Mouse (Mus musculus): ENCODE measurements around the gene Cnot2.
"Not testable (repeated sequence)": the region's sequence is repeated elsewhere in the genome, so short reads cannot be mapped to it uniquely, and the experiment has no call there.

Gene Cnot2

DNA sequence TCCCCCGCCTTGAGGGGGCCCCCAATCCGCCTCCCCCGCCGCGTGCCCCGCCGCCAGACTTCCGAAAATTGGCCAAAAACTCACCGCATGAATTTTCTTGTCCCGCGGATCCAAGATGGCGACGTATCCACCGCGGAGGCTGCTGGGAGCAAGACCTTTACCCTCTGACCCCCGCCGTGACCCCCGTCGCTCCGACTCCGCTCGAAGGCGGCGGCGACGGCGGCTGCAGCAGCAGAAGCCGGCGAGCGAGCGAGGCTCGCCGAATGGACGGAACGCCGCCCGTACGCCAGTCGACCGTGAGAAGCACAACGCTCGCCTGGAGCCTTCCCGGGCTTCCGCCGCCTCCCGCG lies at the start of gene Cnot2:
Cnot2 (minus strand) TSS at position 143 of the 350 bp plus-strand sequence.
- in situ Hi-C loops (cut with MseI, MboI) = no loop called here

DNA sequence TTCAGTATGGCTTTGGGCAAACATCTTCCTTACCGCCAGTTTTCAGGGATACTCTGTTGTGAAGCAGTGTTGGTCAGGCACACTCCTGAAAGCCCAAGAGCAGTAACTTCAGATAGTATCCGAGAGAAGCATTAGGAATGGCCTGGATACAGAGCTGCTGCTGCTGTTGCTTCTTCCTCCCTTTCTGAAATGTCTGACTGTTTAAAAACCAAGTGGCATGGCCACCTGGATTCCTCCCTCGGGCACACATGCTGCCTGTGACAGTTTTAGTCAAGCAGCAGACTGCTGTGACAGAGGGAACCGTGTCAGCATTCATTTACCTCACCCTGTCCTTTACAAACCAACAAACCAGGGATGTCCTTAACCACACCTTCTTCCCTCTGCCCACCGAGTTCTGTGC lies 47.6 kb upstream of the Cnot2 start:
- in situ Hi-C loops (cut with MseI, MboI) = no loop called here

DNA sequence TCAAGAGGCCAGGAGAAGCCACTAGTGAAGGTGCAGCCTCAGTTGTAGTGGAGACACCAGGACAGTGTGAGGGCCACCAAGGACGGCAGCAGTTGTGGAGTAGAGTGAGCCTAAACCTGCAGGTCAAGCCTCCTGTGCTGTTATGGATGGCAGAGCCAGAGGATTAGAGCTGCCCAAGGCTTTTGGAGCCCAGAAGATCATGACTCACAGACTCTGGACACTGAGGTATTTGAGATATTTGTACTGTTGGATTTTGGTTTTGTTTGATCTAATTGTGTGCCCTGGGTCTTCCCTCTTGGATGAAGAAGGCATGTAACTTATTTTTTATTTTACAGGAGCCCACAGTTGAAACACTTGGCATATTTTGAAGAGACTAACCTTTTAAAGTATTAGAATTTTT lies 44.7 kb upstream of the Cnot2 start:
- in situ Hi-C loops (cut with MseI, MboI) = no loop called here

DNA sequence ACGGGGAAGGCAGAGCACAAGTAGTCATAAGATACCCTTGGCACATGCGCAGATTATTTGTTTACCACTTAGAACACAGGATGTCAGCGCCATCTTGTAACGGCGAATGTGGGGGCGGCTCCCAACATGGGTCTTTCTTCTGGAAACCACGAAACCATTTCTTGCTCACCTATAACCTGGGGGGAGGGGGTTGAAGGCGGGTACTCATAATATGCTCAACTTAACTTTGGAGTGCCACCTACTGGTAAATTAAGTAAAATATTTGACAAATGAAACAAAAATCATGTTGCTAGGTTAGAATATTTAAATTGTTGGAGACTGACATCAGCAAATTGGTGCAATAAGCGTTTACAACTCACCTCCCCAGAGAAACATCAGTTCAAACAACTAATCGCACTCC lies 31.9 kb upstream of the Cnot2 start:
- in situ Hi-C loops (cut with MseI, MboI) = not testable (repeated sequence)

DNA sequence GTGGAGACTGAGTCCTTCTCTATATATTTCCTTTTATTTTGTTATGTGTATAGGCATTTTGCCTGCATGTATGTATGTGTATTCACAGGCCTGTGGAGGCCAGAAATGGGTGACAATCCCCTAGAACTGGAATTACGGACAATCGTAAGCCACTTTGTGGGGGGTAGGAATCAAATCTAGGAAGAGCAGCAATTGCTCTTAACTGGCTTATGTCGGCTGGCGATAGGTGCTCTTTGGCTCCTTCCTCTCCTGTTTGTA lies 23.5 kb upstream of the Cnot2 start:
- in situ Hi-C loops (cut with MseI, MboI) = no loop called here

DNA sequence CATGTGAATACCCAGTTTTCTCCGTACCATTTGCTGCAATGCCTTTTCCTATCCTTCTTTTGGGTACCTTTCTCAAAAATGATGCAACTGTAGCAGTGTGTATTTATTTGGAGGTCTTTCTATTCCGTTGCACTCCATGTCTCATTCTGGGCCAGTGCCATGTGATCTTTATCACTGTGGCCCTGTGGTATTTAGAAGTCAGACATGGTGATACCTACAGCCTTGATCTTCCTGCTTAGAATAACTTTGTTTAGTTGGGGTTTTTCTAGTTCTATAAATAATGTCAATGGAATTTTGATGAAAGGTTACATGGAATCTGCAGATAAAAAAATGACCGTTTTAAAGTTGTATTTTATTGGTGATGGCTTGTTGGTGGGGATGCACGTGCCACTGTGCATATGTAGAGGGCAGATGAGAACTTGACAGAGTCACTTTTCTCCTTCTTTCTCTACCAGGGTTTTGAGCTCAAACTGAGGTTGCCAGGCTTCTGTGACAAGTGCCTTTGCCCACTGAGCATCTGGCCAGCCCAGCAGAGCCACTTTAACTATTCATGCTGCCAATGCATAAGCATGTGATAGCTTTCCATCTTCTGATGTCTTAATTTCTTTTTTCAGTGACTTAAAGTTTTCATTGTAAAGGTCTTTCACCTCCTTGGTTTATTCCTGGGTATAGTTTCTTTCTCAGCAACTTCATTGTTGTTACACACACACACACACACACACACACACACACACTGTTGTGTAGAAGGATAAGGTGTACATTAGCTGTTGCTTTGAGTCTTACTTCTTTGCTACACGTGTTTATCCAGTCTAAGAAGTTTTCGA lies 23.0 kb upstream of the Cnot2 start:
- in situ Hi-C loops (cut with MseI, MboI) = no loop called here

DNA sequence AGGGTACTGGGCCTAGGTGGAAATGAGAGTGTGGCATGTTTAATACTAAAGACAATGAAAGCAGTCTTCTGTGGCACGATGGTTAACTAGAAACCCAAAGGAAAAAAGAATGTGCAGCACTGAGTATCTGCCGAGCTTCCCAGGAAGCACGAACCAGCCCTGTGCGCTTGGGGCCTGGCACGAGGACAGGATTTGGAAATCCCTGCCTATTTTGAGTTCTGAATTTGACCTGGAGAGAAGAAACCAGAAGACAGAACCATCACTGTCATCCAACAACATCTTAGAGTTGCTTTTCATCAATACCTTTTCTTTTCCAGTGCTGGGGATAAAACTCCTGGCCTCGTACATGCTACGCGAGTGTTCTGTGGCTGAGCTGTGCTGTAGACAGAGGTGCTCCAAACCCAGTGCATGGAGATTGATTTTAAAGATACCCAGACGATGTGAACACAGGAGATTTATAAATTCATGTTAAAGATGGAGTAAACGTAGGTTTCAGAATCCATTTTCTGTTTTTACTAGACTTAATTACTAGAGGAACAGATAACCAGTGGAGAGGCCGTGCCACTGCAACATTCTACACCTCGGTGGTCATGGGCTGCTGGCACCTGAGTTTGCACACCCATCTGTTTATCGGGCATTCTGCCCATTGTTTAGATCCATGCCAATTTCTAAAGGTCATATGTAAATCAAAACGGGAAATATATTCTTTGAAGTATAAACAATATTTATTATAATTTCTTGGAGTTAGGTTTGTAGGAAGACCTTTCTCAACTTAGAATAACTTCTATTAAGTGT lies 17.9 kb upstream of the Cnot2 start:
- in situ Hi-C loops (cut with MseI, MboI) = no loop called here

DNA sequence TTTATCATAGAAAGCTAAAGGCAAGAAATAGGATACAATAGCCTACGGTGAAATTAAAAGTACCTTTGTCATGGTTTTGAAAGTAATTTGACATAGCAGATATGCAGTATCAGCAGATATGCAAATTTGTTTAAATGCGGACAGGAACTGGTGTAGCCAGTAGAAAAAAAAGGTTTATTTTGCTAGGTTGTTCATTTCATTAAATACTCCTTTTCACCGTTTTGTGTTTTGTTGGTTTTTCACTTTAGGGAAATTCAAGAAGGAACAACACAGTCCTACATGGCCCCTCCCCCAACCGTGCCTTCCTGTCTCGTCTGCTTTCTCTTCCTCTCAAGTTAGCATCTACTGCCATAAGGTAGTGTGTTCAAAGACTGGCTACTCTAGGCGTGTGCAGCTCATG lies 1.4 kb upstream of the Cnot2 start:
- in situ Hi-C loops (cut with MseI, MboI) = no loop called here

DNA sequence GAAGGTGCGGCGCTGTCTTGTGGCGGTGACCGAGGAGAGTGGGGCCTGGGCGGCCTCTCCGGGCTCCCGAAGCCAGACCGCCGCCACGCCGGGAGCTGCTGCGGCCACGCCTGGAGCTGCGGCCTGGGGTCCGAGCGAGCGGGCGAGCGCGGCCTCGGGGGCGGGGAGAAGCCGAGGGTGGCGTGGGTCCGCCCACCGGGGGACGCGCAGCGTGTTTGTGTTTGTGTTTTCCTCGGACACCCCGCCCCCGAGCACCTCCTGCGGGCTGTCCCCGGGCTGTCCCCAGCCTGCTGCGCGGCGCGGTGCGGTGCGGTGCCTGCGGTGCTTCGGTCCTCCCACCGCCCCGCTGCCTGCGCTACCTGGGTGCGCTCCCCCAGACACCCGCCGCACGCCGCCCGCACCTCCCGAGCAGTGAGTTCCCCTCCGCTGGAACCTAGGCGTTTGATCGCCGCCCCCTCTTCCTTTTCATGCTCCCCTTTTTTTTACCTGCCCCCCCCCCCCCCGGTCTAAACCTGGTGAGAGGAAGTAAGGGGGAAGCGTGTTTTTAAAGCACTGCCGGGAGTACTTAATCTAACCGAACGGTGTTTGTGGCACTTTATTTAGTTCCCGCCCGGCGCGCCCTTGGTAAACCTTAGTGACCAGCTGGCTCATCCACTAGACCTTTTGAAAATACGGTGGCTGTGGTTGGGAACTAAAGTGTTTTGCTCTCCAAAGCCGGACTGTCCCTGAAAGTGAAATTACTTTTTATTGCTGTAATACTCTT lies 589 bp upstream of the Cnot2 start:
- in situ Hi-C loops (cut with MseI, MboI) = no loop called here

DNA sequence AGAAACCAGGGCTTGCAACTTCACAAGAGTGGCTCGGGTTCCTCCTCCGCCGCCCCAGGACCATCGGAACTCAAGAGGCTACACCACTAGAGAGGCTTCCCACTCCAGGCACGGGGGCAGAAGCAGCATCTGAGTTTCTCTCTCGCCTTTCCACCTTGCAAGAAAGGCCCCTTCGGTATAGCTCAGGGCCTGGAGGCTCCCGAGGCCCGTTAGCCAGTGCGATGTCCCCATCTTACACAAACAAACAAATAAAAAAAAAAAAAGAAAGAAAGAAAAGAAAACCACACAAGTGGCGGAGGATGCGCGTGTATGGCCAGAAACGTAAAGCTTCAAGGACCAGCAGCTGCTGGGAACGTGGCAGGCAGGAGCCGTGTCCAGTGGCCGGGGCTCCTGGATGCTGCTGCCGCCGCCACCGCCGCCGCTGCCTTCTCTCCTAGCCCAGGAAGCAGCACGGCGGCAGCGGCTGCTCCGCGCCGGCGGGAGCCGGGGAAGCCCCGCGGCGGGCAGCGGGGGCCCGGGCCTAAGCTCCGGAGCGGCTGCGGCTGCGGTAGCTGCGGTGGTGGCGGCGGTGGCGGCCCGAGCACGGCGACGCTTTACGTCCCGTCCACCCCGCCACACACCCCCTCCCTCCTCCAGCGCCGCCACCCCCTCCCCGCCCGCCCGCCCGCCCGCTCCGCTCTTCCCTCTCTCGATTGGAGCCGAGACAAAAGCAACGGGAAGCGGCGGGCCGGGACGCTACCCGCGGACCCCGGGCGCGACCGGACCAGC lies 536 bp downstream of the Cnot2 start:
- in situ Hi-C loops (cut with MseI, MboI) = no loop called here

DNA sequence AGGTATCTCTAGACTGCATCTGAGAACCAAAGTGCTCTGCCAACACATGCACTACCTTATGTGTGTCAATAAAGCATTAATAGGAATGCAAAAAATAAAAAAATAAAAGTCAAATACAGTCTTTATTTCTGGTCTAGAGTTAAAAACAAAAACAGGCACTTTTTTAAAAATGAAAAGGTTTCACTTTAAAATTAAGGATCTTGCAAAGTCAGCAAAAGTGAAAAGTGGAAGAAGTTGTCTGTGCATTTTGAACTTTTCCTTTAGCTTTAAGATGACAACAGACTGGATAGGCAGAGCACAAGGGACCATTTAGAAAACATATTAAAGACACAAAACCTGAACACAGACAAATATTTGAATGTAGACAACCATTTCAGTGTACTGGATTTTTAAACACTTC lies 1.8 kb downstream of the Cnot2 start:
- in situ Hi-C loops (cut with MseI, MboI) = no loop called here

DNA sequence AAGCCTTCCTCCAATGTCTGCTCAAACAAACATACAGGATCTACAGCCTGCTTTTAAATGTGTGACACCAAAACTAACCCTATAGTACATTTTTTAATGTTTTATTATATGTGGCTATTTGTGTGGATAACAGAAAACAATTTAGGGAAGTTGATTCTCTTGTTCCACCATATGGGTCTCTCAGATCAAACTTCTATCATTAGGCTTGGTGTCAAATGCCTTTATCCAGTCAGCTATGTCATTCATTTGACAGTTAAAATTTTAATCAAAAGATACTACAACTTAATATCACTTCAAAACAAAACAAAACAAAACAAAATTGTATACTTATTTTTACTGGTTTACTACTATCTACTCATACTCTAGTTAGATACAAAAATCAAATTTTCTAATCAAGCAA lies 2.9 kb downstream of the Cnot2 start:
- in situ Hi-C loops (cut with MseI, MboI) = no loop called here

DNA sequence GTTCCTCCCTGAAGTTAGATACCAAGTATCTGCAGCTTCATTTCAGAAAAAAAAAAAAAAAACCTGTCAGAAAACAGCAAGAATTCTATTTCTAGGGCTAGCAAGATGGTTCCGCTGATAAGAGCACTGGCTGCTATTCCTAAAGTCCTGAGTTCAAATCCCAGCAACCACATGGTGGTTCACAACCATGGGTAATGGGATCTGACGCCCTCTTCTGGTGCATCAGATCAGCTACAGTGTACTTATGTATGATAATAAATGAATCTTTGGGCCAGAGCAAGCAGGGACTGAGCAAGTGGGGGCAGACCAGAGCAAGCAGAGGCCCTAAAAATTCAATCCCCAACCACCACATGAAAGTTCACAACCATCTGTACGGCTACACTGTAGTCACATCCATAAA lies 4.1 kb downstream of the Cnot2 start:
- in situ Hi-C loops (cut with MseI, MboI) = no loop called here

DNA sequence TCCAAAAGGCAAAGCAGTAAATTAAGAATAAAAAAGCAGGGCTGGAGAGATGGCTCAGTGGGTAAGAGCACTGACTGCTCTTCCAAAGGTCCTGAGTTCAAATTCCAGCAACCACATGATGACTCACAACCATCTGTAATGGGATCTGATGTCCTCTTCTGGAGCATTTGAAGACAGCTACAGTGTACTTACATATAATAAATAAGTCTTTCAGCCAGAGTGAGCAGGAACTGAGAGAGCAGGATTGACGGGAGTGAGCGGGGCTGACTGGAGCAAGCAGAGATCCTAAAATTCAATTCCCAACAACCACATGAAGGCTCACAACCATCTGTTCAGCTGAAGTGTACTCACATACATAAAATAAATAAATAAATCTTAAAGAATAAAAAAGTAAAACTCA lies 5.2 kb downstream of the Cnot2 start:
- in situ Hi-C loops (cut with MseI, MboI) = not testable (repeated sequence)

DNA sequence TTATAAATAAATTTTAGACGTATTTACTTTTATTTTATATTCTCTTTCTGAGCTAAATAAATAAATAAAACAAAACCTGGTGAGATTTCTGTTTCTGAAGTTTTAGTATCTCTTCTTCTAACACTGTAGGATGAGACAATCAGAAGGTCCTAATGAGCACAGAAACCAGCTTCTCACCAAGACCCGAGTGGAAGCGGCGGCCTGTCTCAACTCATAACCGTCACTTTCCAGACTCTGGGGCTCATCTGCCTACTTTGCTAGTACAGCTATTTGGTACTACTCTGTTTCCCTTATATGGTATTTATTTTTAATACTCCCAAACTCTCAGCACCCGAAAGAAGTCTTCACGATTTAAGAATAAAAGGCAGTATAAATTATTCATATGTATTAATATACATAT lies 10.8 kb downstream of the Cnot2 start:
- in situ Hi-C loops (cut with MseI, MboI) = no loop called here

DNA sequence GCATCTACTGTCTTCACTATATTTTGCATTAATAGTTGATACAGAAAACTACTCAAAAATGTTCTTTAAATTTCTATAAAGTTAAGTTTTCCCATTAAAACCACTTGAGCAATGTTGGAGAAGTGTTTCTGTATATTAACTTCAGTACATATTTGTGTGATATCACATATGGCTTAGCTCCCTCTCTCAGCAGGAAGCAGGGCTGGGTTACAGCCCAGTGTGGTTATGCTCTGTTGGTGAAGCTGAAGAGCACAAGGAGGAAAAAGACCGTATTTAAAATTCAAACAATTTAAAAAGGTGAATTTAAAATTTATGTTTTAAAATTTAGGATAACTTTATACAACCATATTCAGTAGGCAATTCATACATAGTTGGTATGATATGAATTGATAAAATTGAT lies 12.8 kb downstream of the Cnot2 start:
- in situ Hi-C loops (cut with MseI, MboI) = no loop called here

DNA sequence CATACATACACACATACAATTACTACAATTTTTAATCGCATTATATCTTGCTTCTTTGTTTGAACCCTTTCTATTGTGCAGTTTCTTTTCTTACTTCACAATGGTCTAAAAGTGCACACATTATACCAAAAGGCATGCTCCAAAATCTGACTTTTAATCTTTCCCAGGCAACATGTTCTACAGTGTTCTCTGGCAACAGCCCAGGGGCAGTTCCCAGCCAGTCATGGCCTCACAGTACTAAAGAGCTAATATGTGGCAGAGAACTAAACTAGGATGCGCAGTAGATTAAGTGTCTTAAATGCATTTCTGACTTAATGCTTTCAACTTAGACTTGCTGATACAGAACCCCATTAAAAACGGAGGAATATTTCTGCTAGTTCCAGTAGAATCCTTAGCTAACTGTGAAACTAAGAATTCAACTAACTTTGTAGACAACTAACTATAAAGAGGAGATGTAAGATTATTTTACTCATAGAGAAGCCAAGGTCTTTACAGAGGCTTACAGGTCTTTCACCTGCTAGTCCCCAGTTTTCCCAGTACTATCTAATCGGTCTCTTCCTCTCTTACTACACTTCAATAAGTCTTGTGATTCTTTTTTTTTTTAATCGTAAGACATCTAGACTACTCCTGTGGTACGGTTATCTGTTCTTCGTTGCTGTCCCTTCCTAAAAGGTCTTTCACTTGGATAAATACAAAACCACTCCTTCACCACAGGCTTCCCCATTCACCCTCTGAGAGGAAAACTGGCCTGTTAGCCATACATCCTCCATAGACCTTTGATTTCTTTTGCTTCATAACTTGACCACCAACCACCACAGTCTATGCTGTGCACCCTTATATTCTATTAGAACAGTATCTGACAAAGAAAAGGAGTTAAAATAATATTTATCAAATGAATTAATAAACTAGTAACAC lies 13.6 kb downstream of the Cnot2 start:
- in situ Hi-C loops (cut with MseI, MboI) = no loop called here

DNA sequence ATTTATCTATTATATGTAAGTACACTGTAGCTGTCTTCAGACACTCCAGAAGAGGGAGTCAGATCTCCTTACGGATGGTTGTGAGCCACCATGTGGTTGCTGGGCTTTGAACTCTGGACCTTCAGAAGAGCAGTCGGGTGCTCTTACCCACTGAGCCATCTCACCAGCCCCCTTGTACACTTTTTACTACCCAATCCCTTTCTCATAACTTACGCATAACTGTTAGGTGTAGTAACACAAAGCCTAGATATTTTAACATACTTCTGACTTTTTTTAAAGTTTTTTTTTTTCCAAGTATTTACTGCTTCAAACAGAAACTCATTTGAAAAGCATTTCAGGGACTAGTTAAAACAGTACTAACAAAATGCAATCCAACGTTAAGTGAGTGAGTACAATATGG lies 14.8 kb downstream of the Cnot2 start:
- in situ Hi-C loops (cut with MseI, MboI) = not testable (repeated sequence)

DNA sequence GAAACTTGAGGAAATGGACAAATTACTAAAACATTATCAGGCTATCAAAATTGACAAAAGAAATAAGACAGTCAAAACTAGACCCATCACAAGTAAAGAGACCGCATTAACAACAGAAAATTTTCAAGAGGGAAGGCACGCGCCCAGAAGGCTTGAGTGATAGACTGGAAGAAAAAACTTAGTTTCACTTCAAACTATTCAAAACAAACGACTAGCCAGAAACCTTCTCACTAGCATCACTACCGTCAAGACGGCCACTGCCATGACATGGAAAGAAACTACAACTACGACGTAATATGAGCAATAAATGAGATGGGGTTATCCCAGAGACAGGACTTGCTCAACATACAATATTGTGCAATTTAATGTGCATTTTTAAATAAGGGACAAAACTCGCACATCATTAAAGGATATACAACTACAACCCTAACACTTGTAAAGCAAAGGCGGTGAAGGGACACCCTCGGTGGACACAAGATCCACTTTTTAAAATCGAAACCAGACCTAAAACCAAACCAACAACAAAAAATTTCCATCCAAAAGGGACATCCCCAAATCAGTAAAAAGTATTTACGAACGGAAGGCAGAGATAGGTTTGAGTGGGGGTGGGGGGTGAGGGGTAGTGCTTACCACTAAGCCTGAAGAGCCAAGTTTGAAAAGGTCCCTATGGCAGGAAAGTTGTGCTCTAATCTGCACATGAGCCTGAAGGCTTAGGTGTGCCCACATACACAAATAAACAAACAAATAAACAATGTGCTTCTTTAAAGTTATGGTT lies 16.3 kb downstream of the Cnot2 start:
- in situ Hi-C loops (cut with MseI, MboI) = no loop called here

All from mouse trophoblast stem cell (cell line).